Mouse (Mus musculus) MEL (cell line): ENCODE data around the gene Il27. TPM values are rescaled to one million over a fixed set of nuclear protein-coding genes. Genes with fewer than 3 reads are reported as not detected.

Experiments
- DNase-seq: peaks from one replicate; pipeline ENCODE4 v3.0.0; 2011; ENCODE audit warnings: low read depth, low spot score
- H3K27ac ChIP-seq: 2 replicates; pipeline ENCODE4 v1.5.1; 2012; ENCODE audit warnings: low read depth, mild to moderate bottlenecking, control low read depth, low read length, moderate library complexity; ENCODE audit not compliant: control insufficient read depth
- H3K27me3 ChIP-seq, 2 experiments: fragments of 150-350 bp in 1 of 2; sonication (generic) in 1 of 2; 2 replicates each; pipeline ENCODE4 v1.6.1; 2012; ENCODE audit warnings: low read length in 2 of 2, mild to moderate bottlenecking in 2 of 2, improper control_type of control experiment in 1 of 2, moderate library complexity in 1 of 2; ENCODE audit not compliant: insufficient read depth in 2 of 2, control insufficient read depth in 1 of 2
- H3K36me3 ChIP-seq, 2 experiments: 2 replicates each; pipeline ENCODE4 v1.6.1; 2012 to 2014; ENCODE audit warnings: low read length in 2 of 2, improper control_type of control experiment in 1 of 2, inconsistent platforms in 1 of 2, mild to moderate bottlenecking in 1 of 2; ENCODE audit not compliant: insufficient read depth in 2 of 2, control insufficient read depth in 1 of 2
- H3K4me1 ChIP-seq, 2 experiments: fragments of 150-350 bp in 1 of 2; sonication (generic) in 1 of 2; 2 replicates each; pipeline ENCODE4 v1.6.1; 2012; ENCODE audit warnings: low read length in 2 of 2, improper control_type of control experiment in 1 of 2, mild to moderate bottlenecking in 1 of 2; ENCODE audit not compliant: insufficient read depth in 2 of 2, control insufficient read depth in 1 of 2
- H3K4me3 ChIP-seq, 2 experiments: fragments of 150-350 bp in 1 of 2; sonication (generic) in 1 of 2; 2 replicates each; pipeline ENCODE4 v1.5.1; 2012; ENCODE audit warnings: low read depth in 2 of 2, low read length in 2 of 2, mild to moderate bottlenecking in 2 of 2, moderate library complexity in 2 of 2, control low read depth in 1 of 2, improper control_type of control experiment in 1 of 2; ENCODE audit not compliant: control insufficient read depth in 1 of 2, insufficient read depth in 1 of 2
- H3K79me2 ChIP-seq: 2 replicates; pipeline ENCODE4 v1.6.1; 2012; ENCODE audit warnings: mild to moderate bottlenecking, low read length, moderate library complexity; ENCODE audit not compliant: control insufficient read depth, poor library complexity, insufficient read depth
- H3K9ac ChIP-seq: 2 replicates; pipeline ENCODE4 v1.6.1; 2012; ENCODE audit warnings: low read depth, mild to moderate bottlenecking, control low read depth, low read length, moderate library complexity; ENCODE audit not compliant: control insufficient read depth, poor library complexity, severe bottlenecking
- H3K9me3 ChIP-seq: fragments of 150-350 bp; sonication (generic); replicated peaks from 2 replicates; pipeline ENCODE4 v1.6.1; 2012; ENCODE audit warnings: mild to moderate bottlenecking, low read length, improper control_type of control experiment, moderate library complexity; ENCODE audit not compliant: insufficient read depth
- GATA1 ChIP-seq: IDR thresholded peaks from 2 replicates; pipeline ENCODE4 v1.6.1; 2011; ENCODE audit warnings: low read depth, low read length, improper control_type of control experiment
- JUND ChIP-seq: IDR thresholded peaks from 2 replicates; pipeline ENCODE4 v1.6.1; 2011; ENCODE audit warnings: low read depth, mild to moderate bottlenecking, improper control_type of control experiment, low read length
- MAFK ChIP-seq: IDR thresholded peaks from 2 replicates; pipeline ENCODE4 v1.6.1; 2011; ENCODE audit warnings: low read depth, mild to moderate bottlenecking, low read length, improper control_type of control experiment, borderline replicate concordance
- MAZ ChIP-seq: IDR thresholded peaks from 2 replicates; pipeline ENCODE4 v1.6.1; 2012; ENCODE audit warnings: low read depth, mild to moderate bottlenecking, inconsistent platforms, low read length, improper control_type of control experiment
- NELFE ChIP-seq: IDR thresholded peaks from 2 replicates; pipeline ENCODE4 v1.6.1; 2011; ENCODE audit warnings: low read depth, low read length, improper control_type of control experiment
- POLR2A ChIP-seq, 2 experiments: IDR thresholded peaks; 2 replicates each; pipeline ENCODE4 v1.6.1; 2011 to 2012; ENCODE audit warnings: low read length in 2 of 2, mild to moderate bottlenecking in 2 of 2, control low read depth in 1 of 2, improper control_type of control experiment in 1 of 2, low read depth in 1 of 2, moderate library complexity in 1 of 2; ENCODE audit not compliant: control insufficient read depth in 1 of 2, insufficient read depth in 1 of 2, poor library complexity in 1 of 2
- POLR2AphosphoS2 ChIP-seq: IDR thresholded peaks from 2 replicates; pipeline ENCODE4 v1.6.1; 2011; ENCODE audit warnings: low read length, improper control_type of control experiment
- POLR2AphosphoS5 ChIP-seq: IDR thresholded peaks from 2 replicates; pipeline ENCODE4 v1.6.1; 2012; ENCODE audit warnings: low read depth, borderline replicate concordance, mild to moderate bottlenecking, inconsistent platforms, low read length, moderate library complexity, mixed read lengths
- RAD21 ChIP-seq: IDR thresholded peaks from 2 replicates; pipeline ENCODE4 v1.6.1; 2011; ENCODE audit warnings: mild to moderate bottlenecking, low read depth, low read length, improper control_type of control experiment
- RCOR1 ChIP-seq: IDR thresholded peaks from 2 replicates; pipeline ENCODE4 v1.6.1; 2012; ENCODE audit warnings: low read depth, mild to moderate bottlenecking, inconsistent platforms, low read length, improper control_type of control experiment
- SIN3A ChIP-seq: IDR thresholded peaks from 2 replicates; pipeline ENCODE4 v1.6.1; 2012; ENCODE audit warnings: low read length, improper control_type of control experiment, inconsistent platforms
- UBTF ChIP-seq: IDR thresholded peaks from 2 replicates; pipeline ENCODE4 v1.6.1; 2012; ENCODE audit warnings: low read depth, mild to moderate bottlenecking, inconsistent platforms, low read length, improper control_type of control experiment, moderate library complexity, borderline replicate concordance; ENCODE audit not compliant: insufficient read depth
- USF1 ChIP-seq: IDR thresholded peaks from 2 replicates; pipeline ENCODE4 v1.6.1; 2014; ENCODE audit warnings: low read depth, mild to moderate bottlenecking, inconsistent platforms, low read length, improper control_type of control experiment, moderate library complexity
- ZKSCAN1 ChIP-seq: IDR thresholded peaks from 2 replicates; pipeline ENCODE4 v1.6.1; 2012; ENCODE audit warnings: low read depth, mild to moderate bottlenecking, inconsistent platforms, low read length, improper control_type of control experiment, moderate library complexity
- ZMIZ1 ChIP-seq: IDR thresholded peaks from 2 replicates; pipeline ENCODE4 v1.6.1; 2012; ENCODE audit warnings: low read depth, mild to moderate bottlenecking, inconsistent platforms, low read length, improper control_type of control experiment, moderate library complexity
- polyA plus RNA-seq, 2 experiments: library from polyadenylated mRNA; stranded (reverse) in 1 of 2; unstranded in 1 of 2; fragments of >175 nt in 1 of 2; fragments of >200 nt in 1 of 2; gene quantifications; 2 replicates each; pipeline versions ENCODE4 v1.2.1 to v1.2.4; 2012; ENCODE audit warnings: low replicate concordance in 2 of 2, low read depth in 1 of 2; ENCODE audit not compliant: insufficient read length in 2 of 2, insufficient read depth in 1 of 2, missing spikeins in 1 of 2
- total RNA-seq: library from RNA; depleted of rRNA; stranded (reverse); fragments of 300-350 nt; gene quantifications from 2 replicates; pipeline ENCODE4 v1.2.3, GENCODE M21; 2012; rRNA removed

The Il27 gene
- total and polyA plus RNA-seq, 3 experiments = 0.07 TPM; not detected in 2

DNA sequence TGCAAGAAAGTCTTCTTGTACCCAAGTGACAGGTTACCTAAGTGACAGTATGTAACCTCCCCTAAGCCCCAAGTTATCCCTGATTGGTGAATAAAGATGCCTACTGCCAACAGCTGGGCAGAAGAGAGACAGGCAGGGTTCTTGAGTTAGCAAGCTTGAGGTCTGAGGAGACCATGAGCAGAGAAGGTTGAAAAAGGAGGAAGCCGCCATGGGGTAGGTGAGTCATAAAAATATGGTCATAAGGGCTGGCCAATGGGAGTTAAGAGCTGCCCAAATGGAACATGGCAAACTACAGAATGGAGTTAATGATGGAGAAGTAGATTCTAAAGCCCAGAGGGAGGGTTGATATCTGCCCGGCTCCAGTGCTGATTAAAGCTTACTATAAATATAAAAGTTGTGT is 49.1 kb downstream of the Il27 start:
- Histone ChIP-seq H3K27me3 (no peaks in the 10 kb centered on the region), H3K79me2 (no peaks in the 10 kb centered on the region; the same call in 1 of the 2 replicates), H3K9ac (no peak overlapping the region), H3K36me3 (peaks cover 0 to 21% of the 10 kb centered on the region in 2 experiments), H3K4me3 (no peak overlapping the region), H3K4me1 (no peaks in the 10 kb centered on the region), H3K27ac (no peak overlapping the region), H3K9me3 (no peaks in the 10 kb centered on the region)
- TF ChIP-seq POLR2A (IDR thresholded peaks at IDR 0.05; ENCODE audit: control insufficient read depth in 1 of 2, insufficient read depth in 1 of 2, low read depth in 1 of 2, low read length in 2 of 2, poor library complexity in 1 of 2) = peak in 1 of 2 experiments; percentile 37; a peak in 2 of 4 replicates
- no peak for TF ChIP-seq RAD21
- TF ChIP-seq MAZ = no peak
- peak; percentile 72; the same call in 1 of the 2 replicates for TF ChIP-seq POLR2AphosphoS2
- peak; percentile 58 for DNase-seq

DNA sequence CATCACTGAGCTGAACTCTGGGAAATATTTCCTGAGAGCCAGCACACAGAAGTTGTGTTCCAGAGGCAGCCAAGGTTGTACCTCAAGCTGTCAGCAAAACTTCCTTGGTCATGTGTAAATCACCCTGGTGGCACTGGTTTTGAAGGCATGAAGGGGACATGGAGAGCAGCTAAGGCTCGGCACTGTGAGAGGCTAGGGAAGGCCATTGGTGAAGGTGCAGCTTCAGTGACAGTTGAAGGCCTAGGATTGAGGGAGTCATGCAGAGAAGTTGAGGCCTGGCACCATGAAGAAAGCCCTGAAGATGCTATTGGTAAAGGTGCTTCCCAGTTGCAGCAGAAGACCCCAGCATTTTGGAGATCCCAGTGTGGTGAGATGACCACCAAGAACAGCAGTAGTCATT is 53.1 kb downstream of the Il27 start:
- H3K4me1 ChIP-seq = peaks cover 0 to 5% of the 10 kb centered on the region in 2 experiments; a peak in 2 of 4 replicates
- no peak for TF ChIP-seq UBTF
- no peak for TF ChIP-seq POLR2AphosphoS5
- no peak for TF ChIP-seq ZMIZ1
- no peak for TF ChIP-seq NELFE
- TF ChIP-seq ZKSCAN1 = no peak
- no peak for TF ChIP-seq JUND
- no peak for TF ChIP-seq RCOR1
- TF ChIP-seq MAFK = no peak
- TF ChIP-seq SIN3A = no peak
- no peak for TF ChIP-seq GATA1
- TF ChIP-seq USF1 = no peak
- H3K4me3 ChIP-seq = no peak overlapping the region
- no peaks in the 10 kb centered on the region for H3K9me3 ChIP-seq
- DNase-seq = no peak
- no peak overlapping the region for H3K9ac ChIP-seq
- no peaks in the 10 kb centered on the region for H3K27me3 ChIP-seq
- H3K79me2 ChIP-seq = no peaks in the 10 kb centered on the region
- H3K27ac ChIP-seq = no peak overlapping the region
- H3K36me3 ChIP-seq = peaks cover 4 to 5% of the 10 kb centered on the region in 2 experiments

Other genes with a start within 250 kb of the Il27 start
- 0.62 and 0.75 TPM in 2 replicates for gene Lat, start 225.4 kb downstream of the Il27 start, total RNA-seq
- gene Lat, start 225.4 kb downstream of the Il27 start, polyA plus RNA-seq = 1 to 10 TPM in 1 of 2 experiments, not detected in 1; 1.2 TPM
- gene Spns1, start 217.5 kb downstream of the Il27 start, total RNA-seq = 28.9 and 33.3 TPM in 2 replicates
- 10 to 100 TPM in 1 of 2 experiments, not detected in 1; 81.6 TPM for gene Spns1, start 217.5 kb downstream of the Il27 start, polyA plus RNA-seq
- gene Nfatc2ip, start 198.2 kb downstream of the Il27 start, total RNA-seq = 6.3 and 7.9 TPM in 2 replicates
- gene Nfatc2ip, start 198.2 kb downstream of the Il27 start, polyA plus RNA-seq = 10 to 100 TPM in 1 of 2 experiments, not detected in 1; 13.0 TPM
- gene Cd19, start 180.1 kb downstream of the Il27 start, total RNA-seq = not detected in 2 replicates
- gene Cd19, start 180.1 kb downstream of the Il27 start, polyA plus RNA-seq = not detected
- 12.9 and 15.2 TPM in 2 replicates for gene Rabep2, start 166.2 kb downstream of the Il27 start, total RNA-seq
- 10 to 100 TPM in 1 of 2 experiments, not detected in 1; 16.2 TPM for gene Rabep2, start 166.2 kb downstream of the Il27 start, polyA plus RNA-seq
- 0.04 and 0.20 TPM in 2 replicates for gene Atp2a1, start 131.8 kb downstream of the Il27 start, total RNA-seq
- under 1 TPM in 1 of 2 experiments, not detected in 1; 0.47 TPM for gene Atp2a1, start 131.8 kb downstream of the Il27 start, polyA plus RNA-seq
- 11.8 and 13.1 TPM in 2 replicates for gene Sh2b1, start 119.5 kb downstream of the Il27 start, total RNA-seq
- 10 to 100 TPM in 1 of 2 experiments, not detected in 1; 48.9 TPM for gene Sh2b1, start 119.5 kb downstream of the Il27 start, polyA plus RNA-seq
- 224 and 244 TPM in 2 replicates for gene Tufm, start 107.6 kb downstream of the Il27 start, total RNA-seq
- 100 to 1,000 TPM in 1 of 2 experiments, not detected in 1; 397 TPM for gene Tufm, start 107.6 kb downstream of the Il27 start, polyA plus RNA-seq
- gene Atxn2l, start 91.5 kb downstream of the Il27 start, total RNA-seq = 40.8 and 52.1 TPM in 2 replicates
- gene Atxn2l, start 91.5 kb downstream of the Il27 start, polyA plus RNA-seq = 100 to 1,000 TPM; 218 to 821 TPM
- gene Eif3c, start 28.5 kb downstream of the Il27 start, total RNA-seq = 233 and 270 TPM in 2 replicates
- gene Eif3c, start 28.5 kb downstream of the Il27 start, polyA plus RNA-seq = 100 to 1,000 TPM; 404 to 819 TPM
- 0.23 and 0.56 TPM in 2 replicates for gene Apobr, start 10.0 kb downstream of the Il27 start, total RNA-seq
- gene Apobr, start 10.0 kb downstream of the Il27 start, polyA plus RNA-seq = 1 to 10 TPM in 1 of 2 experiments, not detected in 1; 5.4 TPM
- 16.2 and 20.5 TPM in 2 replicates for gene Cln3, start 9.1 kb downstream of the Il27 start, total RNA-seq
- gene Cln3, start 9.1 kb downstream of the Il27 start, polyA plus RNA-seq = 10 to 100 TPM in 1 of 2 experiments, not detected in 1; 61.9 TPM
- gene Nupr1, start 35.9 kb upstream of the Il27 start, total RNA-seq = 1.8 and 9.5 TPM in 2 replicates
- 10 to 100 TPM in 1 of 2 experiments, not detected in 1; 11.0 TPM for gene Nupr1, start 35.9 kb upstream of the Il27 start, polyA plus RNA-seq
- gene Sgf29, start 54.4 kb upstream of the Il27 start, total RNA-seq = 56.1 and 81.7 TPM in 2 replicates
- gene Sgf29, start 54.4 kb upstream of the Il27 start, polyA plus RNA-seq = 100 to 1,000 TPM in 1 of 2 experiments, not detected in 1; 117 TPM
- not detected in 2 replicates for gene Sult1a1, start 81.5 kb upstream of the Il27 start, total RNA-seq
- gene Sult1a1, start 81.5 kb upstream of the Il27 start, polyA plus RNA-seq = under 1 TPM in 1 of 2 experiments, not detected in 1; 0.36 TPM
- 138 and 163 TPM in 2 replicates for gene Bola2, start 100.5 kb upstream of the Il27 start, total RNA-seq
- 100 to 1,000 TPM in 1 of 2 experiments, not detected in 1; 436 TPM for gene Bola2, start 100.5 kb upstream of the Il27 start, polyA plus RNA-seq
- 4.6 and 5.4 TPM in 2 replicates for gene Slx1b, start 100.8 kb upstream of the Il27 start, total RNA-seq
- 10 to 100 TPM in 1 of 2 experiments, not detected in 1; 10.2 TPM for gene Slx1b, start 100.8 kb upstream of the Il27 start, polyA plus RNA-seq
- 195 and 279 TPM in 2 replicates for gene Coro1a, start 112.8 kb upstream of the Il27 start, total RNA-seq
- 100 to 1,000 TPM in 1 of 2 experiments, not detected in 1; 204 TPM for gene Coro1a, start 112.8 kb upstream of the Il27 start, polyA plus RNA-seq
- gene Mapk3, start 164.7 kb upstream of the Il27 start, total RNA-seq = 5.2 and 7.1 TPM in 2 replicates
- gene Mapk3, start 164.7 kb upstream of the Il27 start, polyA plus RNA-seq = 10 to 100 TPM in 1 of 2 experiments, not detected in 1; 45.1 TPM
- gene Gdpd3, start 171.4 kb upstream of the Il27 start, total RNA-seq = 12.6 and 12.7 TPM in 2 replicates
- gene Gdpd3, start 171.4 kb upstream of the Il27 start, polyA plus RNA-seq = 10 to 100 TPM in 1 of 2 experiments, not detected in 1; 13.0 TPM
- gene Ypel3, start 182.0 kb upstream of the Il27 start, total RNA-seq = 2.1 and 2.7 TPM in 2 replicates
- 10 to 100 TPM in 1 of 2 experiments, not detected in 1; 12.6 TPM for gene Ypel3, start 182.0 kb upstream of the Il27 start, polyA plus RNA-seq
- 0.12 and 0.13 TPM in 2 replicates for gene Tbx6, start 186.5 kb upstream of the Il27 start, total RNA-seq
- under 1 TPM in 1 of 2 experiments, not detected in 1; 0.15 TPM for gene Tbx6, start 186.5 kb upstream of the Il27 start, polyA plus RNA-seq
- 255 and 257 TPM in 2 replicates for gene Ppp4c, start 197.6 kb upstream of the Il27 start, total RNA-seq
- 100 to 1,000 TPM; 265 to 540 TPM for gene Ppp4c, start 197.6 kb upstream of the Il27 start, polyA plus RNA-seq
- 1.7 TPM in 2 replicates for gene Fam57b, start 202.7 kb upstream of the Il27 start, total RNA-seq
- gene Fam57b, start 202.7 kb upstream of the Il27 start, polyA plus RNA-seq = under 1 TPM in 1 of 2 experiments, not detected in 1; 0.50 TPM
- not detected in 2 replicates for gene 4930451I11Rik, start 236.7 kb upstream of the Il27 start, total RNA-seq
- gene 4930451I11Rik, start 236.7 kb upstream of the Il27 start, polyA plus RNA-seq = not detected